Mouse (Mus musculus) bone marrow macrophage, adult 2 months (primary cell): ENCODE data around the gene Gm20683.

Experiments used
- CTCF ChIP-seq: IDR thresholded peaks from 2 replicates; pipeline ENCODE4 v1.5.1; 2012; ENCODE audit warnings: low read depth, mild to moderate bottlenecking, low read length, moderate library complexity
- POLR2A ChIP-seq: IDR thresholded peaks from 2 replicates; pipeline ENCODE4 v1.6.1; 2012; ENCODE audit warnings: mild to moderate bottlenecking, low read depth, low read length, borderline replicate concordance

GRCm38 (mm10) chr17:25888837-25889236 lies 47.3 kb upstream of the Gm20683 start:
- no peak for TF ChIP-seq POLR2A
- TF ChIP-seq CTCF: no peak
